8 mouse cellular contexts compared by ENCODE assay signal in the genomic region with DNA sequence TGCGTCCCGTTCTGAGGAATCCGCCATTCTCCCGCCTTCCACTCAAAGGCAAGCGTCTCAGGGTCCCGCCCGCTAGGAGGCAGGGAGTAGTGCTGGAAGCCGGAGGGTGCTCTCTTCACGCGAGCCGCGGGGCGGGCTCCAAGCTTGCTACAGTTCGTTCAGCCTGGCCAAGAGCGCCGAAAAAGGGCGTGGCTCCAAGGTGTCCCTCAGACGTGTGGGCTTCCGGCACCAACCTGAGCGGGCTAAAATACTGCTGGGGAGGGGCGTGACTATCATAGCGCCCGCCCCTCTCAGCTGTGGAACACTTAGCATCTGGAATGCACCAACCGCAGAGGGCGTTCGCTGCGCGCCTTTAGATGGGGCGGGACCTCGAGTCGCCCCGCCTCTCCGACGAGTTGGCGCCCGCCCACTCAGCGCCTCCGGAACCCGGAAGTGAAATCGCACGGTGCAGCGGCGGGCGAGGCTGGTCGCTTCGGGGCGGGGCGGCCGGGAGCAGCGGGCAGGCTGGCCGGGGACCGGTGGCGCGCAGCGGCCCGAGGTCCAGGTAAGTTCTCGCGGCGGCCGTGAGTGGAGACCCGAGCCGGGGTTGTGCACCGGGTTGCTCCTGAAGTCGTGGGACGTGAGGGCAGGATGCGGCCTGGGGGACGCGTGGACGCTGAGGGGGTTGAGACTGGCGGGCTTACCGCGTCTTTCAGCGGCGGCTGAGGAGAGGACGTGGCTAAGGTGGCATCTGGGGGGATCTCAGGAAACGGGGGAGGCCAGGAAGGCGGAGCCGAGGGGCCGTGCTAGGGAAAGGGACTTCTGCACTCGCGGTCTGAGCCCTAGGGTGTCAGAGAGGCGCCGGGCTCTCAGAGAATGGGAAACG. TPM values are rescaled to one million over a fixed set of nuclear protein-coding genes. Genes with fewer than 3 reads are reported as not detected.
DNase-seq lines count a peak whose midpoint lies in the region; ATAC-seq and TF ChIP-seq lines count a peak whose summit lies in the region.

A gene (plus strand): TSS at position 429 of the 865 bp plus-strand sequence.
A gene (minus strand): TSS at position 649 of the 865 bp plus-strand sequence.

- TF ChIP-seq CTCF in C2C12 (IDR thresholded peaks at IDR 0.05; ENCODE audit: control insufficient read depth, insufficient read depth, insufficient read length) = no peak
- TF ChIP-seq CTCF in brain, embryonic 14.5 days (IDR thresholded peaks at IDR 0.05; ENCODE audit: borderline replicate concordance, extremely low read depth, insufficient read depth, insufficient read length) = peak; percentile 42; the same call in 1 of the 2 replicates
- TF ChIP-seq CTCF in liver, adult 2 months (IDR thresholded peaks at IDR 0.05; ENCODE audit: low read depth, low read length) = peak; percentile 75

- H3ac ChIP-seq in C2C12 (ENCODE audit: control insufficient read depth, insufficient read length, low read depth) (peak within 1 kb of the TSS; percentile 89), myocyte (ENCODE audit: control insufficient read depth, insufficient read length) (peak within 1 kb of the TSS; percentile 42)

- no peaks in the 10 kb centered on the region for H3K27me3 ChIP-seq in C2C12 (ENCODE audit: control insufficient read depth, insufficient read depth, insufficient read length)
- no peaks in the 10 kb centered on the region for H3K27me3 ChIP-seq in erythroblast, embryonic 14.5 days (ENCODE audit: control insufficient read depth)
- H3K27me3 ChIP-seq in heart, embryonic 11.5 days (ENCODE audit: control insufficient read depth, insufficient read depth, low read length) = no peaks in the 10 kb centered on the region
- no peaks in the 10 kb centered on the region for H3K27me3 ChIP-seq in kidney, embryonic 16.5 days (ENCODE audit: insufficient read depth, low read length)
- no peaks in the 10 kb centered on the region for H3K27me3 ChIP-seq in liver, adult 2 months (ENCODE audit: control insufficient read depth, insufficient read depth, low read length)
- no peaks in the 10 kb centered on the region for H3K27me3 ChIP-seq in myocyte (ENCODE audit: control insufficient read depth, insufficient read depth, insufficient read length)
- H3K27me3 ChIP-seq in splenic B cell, adult 2 months (ENCODE audit: control insufficient read depth, insufficient read depth, low read length, poor library complexity, severe bottlenecking) = no peaks in the 10 kb centered on the region

- H3K9ac ChIP-seq in heart, embryonic 11.5 days (ENCODE audit: low read depth, low read length) = peak within 1 kb of the TSS; percentile 86
- peak within 1 kb of the TSS; percentile 78 for H3K9ac ChIP-seq in kidney, embryonic 16.5 days (replicated peaks; ENCODE audit: low read length)
- H3K9ac ChIP-seq in liver, adult 2 months (ENCODE audit: low read depth, low read length) = peak within 1 kb of the TSS; percentile 92

- under 1% methylated on average over 84 of the region's 84 CpGs for whole genome bisulfite sequencing in heart, embryonic 11.5 days (ENCODE audit: insufficient replicate concordance)
- under 1% methylated on average over 82 of the region's 84 CpGs for WGBS in kidney, embryonic 16.5 days
- under 1% methylated on average over 83 of the region's 84 CpGs for WGBS in liver, adult 2 months

- H3K4me3 ChIP-seq in C2C12 (ENCODE audit: insufficient read depth, poor library complexity, severe bottlenecking) = peak within 1 kb of the TSS; percentile 80
- H3K4me3 ChIP-seq in erythroblast, embryonic 14.5 days (replicated peaks) = peak within 1 kb of the TSS; percentile 97
- peak within 1 kb of the TSS; percentile 89 for H3K4me3 ChIP-seq in heart, embryonic 11.5 days (ENCODE audit: low read depth, low read length)
- H3K4me3 ChIP-seq in kidney, embryonic 16.5 days (ENCODE audit: low read length) = peak within 1 kb of the TSS; percentile 63
- peak within 1 kb of the TSS; percentile 89 for H3K4me3 ChIP-seq in liver, adult 2 months (ENCODE audit: insufficient read depth, low read depth, low read length)
- peak within 1 kb of the TSS; percentile 91 for H3K4me3 ChIP-seq in myocyte

- peak within 1 kb of the TSS; percentile 93 for H3K27ac ChIP-seq in heart, embryonic 11.5 days (ENCODE audit: low read depth, low read length)
- peak within 1 kb of the TSS; percentile 88 for H3K27ac ChIP-seq in kidney, embryonic 16.5 days (ENCODE audit: low read length)
- peak within 1 kb of the TSS; percentile 67 for H3K27ac ChIP-seq in liver, adult 2 months (replicated peaks; ENCODE audit: insufficient read depth, low read depth, low read length)

- no peaks in the 10 kb centered on the region for H3K9me3 ChIP-seq in erythroblast, embryonic 14.5 days (ENCODE audit: control insufficient read depth, low read length)
- H3K9me3 ChIP-seq in heart, embryonic 11.5 days (replicated peaks; ENCODE audit: control insufficient read depth, low read length) = no peaks in the 10 kb centered on the region
- H3K9me3 ChIP-seq in kidney, embryonic 16.5 days (ENCODE audit: low read length) = no peaks in the 10 kb centered on the region

- peak within 1 kb of the TSS; percentile 81 for H3K4me2 ChIP-seq in heart, embryonic 11.5 days
- peak within 1 kb of the TSS; percentile 68 for H3K4me2 ChIP-seq in kidney, embryonic 16.5 days (replicated peaks; ENCODE audit: low read depth, low read length)
- peak within 1 kb of the TSS; percentile 88 for H3K4me2 ChIP-seq in myocyte (ENCODE audit: low read depth)

- peaks cover 14% of the 10 kb centered on the region for H3K36me3 ChIP-seq in C2C12 (ENCODE audit: control insufficient read depth, insufficient read depth)
- H3K36me3 ChIP-seq in erythroblast, embryonic 14.5 days (ENCODE audit: control insufficient read depth) = peaks cover 56% of the 10 kb centered on the region
- no peaks in the 10 kb centered on the region for H3K36me3 ChIP-seq in heart, embryonic 11.5 days (ENCODE audit: control insufficient read depth, insufficient read depth, low read length)
- no peaks in the 10 kb centered on the region for H3K36me3 ChIP-seq in kidney, embryonic 16.5 days (ENCODE audit: insufficient read depth, low read length)
- no peaks in the 10 kb centered on the region for H3K36me3 ChIP-seq in liver, adult 2 months (ENCODE audit: control insufficient read depth, insufficient read depth, low read length)
- H3K36me3 ChIP-seq in myocyte (ENCODE audit: control insufficient read depth, insufficient read depth) = no peaks in the 10 kb centered on the region
- no peaks in the 10 kb centered on the region for H3K36me3 ChIP-seq in splenic B cell, adult 2 months (ENCODE audit: control insufficient read depth, insufficient read depth, low read length, poor library complexity, severe bottlenecking)

- TF ChIP-seq POLR2A in brain, embryonic 14.5 days (IDR thresholded peaks at IDR 0.05; ENCODE audit: borderline replicate concordance, extremely low read depth, insufficient read depth, insufficient read length, poor library complexity, severe bottlenecking) = peak; percentile 67
- peak; percentile 58; the same call in 1 of the 2 replicates for TF ChIP-seq POLR2A in liver, adult 2 months (IDR thresholded peaks at IDR 0.05; ENCODE audit: extremely low read depth, insufficient read depth, low read length)
- peak; percentile 79 for TF ChIP-seq POLR2A in myocyte (IDR thresholded peaks at IDR 0.05; ENCODE audit: insufficient read length, low read depth)

- H3K79me2 ChIP-seq in C2C12 (ENCODE audit: control insufficient read depth, insufficient read depth) (peaks cover 79% of the 10 kb centered on the region), myocyte (ENCODE audit: control insufficient read depth, insufficient read depth) (peaks cover 47% of the 10 kb centered on the region)
- H3K79me2 ChIP-seq in liver, adult 2 months (ENCODE audit: control insufficient read depth, insufficient read depth, low read length) = peaks cover 32% of the 10 kb centered on the region; the same call in 1 of the 2 replicates

- peak; percentile 99 for DNase-seq in brain, embryonic 14.5 days (ENCODE audit: low read depth)
- peak; percentile 96 for DNase-seq in liver, adult 2 months (ENCODE audit: extremely low read depth, low read depth, low spot score)
- peak; percentile 100 for DNase-seq in splenic B cell, adult 2 months (ENCODE audit: low read depth, low spot score)

- H3K4me1 ChIP-seq in erythroblast, embryonic 14.5 days (ENCODE audit: control insufficient read depth) = peaks cover 65% of the 10 kb centered on the region
- H3K4me1 ChIP-seq in heart, embryonic 11.5 days (ENCODE audit: control insufficient read depth, insufficient read depth, low read length) = peaks cover 21% of the 10 kb centered on the region
- H3K4me1 ChIP-seq in kidney, embryonic 16.5 days (ENCODE audit: insufficient read depth, low read length) = peaks cover 14% of the 10 kb centered on the region
- peaks cover 5% of the 10 kb centered on the region; the same call in 1 of the 2 replicates for H3K4me1 ChIP-seq in liver, adult 2 months (ENCODE audit: control insufficient read depth, insufficient read depth, low read length)

- peaks cover 55% of the 10 kb centered on the region for H3K79me3 ChIP-seq in C2C12 (ENCODE audit: low read depth)

- ATAC-seq in heart, embryonic 11.5 days (replicated peaks; ENCODE audit: insufficient number of reproducible peaks, low FRiP score, low TSS enrichment) = peak; percentile 98
- peak; percentile 98 for ATAC-seq in kidney, embryonic 16.5 days (ENCODE audit: low FRiP score, low TSS enrichment)

TF ChIP-seq in C2C12, 6 proteins besides CTCF, POLR2A, EP300 and RAD21 (continues in another document):
- TF ChIP-seq MYOG (IDR thresholded peaks at IDR 0.05; ENCODE audit: control insufficient read depth, extremely low read depth, insufficient read length) (no peak), CEBPB (IDR thresholded peaks at IDR 0.05; ENCODE audit: low read depth) (no peak)

TF ChIP-seq in myocyte, 11 proteins besides CTCF, POLR2A, EP300 and RAD21 (continues in another document):
- no peak for TF ChIP-seq USF1 (IDR thresholded peaks at IDR 0.05; ENCODE audit: low read depth)

RNA-seq across cellular contexts. Expression of the first gene that starts in this region (rescaled TPM):
- polyA plus RNA-seq in C2C12 (2012; fragmentation: generic; extraction: Trizol) (53.6 TPM), myocyte (2012; fragmentation: generic; extraction: Trizol) (39.6 TPM)
- polyA plus RNA-seq in brain, embryonic 14.5 days (2012; rRNA removed) = 30.8 and 51.9 TPM in 2 replicates
- 3.9 and 4.3 TPM in 2 replicates for polyA plus RNA-seq in erythroblast, embryonic 14.5 days (2012)
- 15.1 and 23.3 TPM in 2 replicates for polyA plus RNA-seq in heart, embryonic 11.5 days (2014; fragmentation: Nextera tagmentation; extraction: Ambion mirVana)
- 21.2 and 23.6 TPM in 2 replicates for polyA plus RNA-seq in kidney, embryonic 16.5 days (2015; fragmentation: Nextera tagmentation; extraction: Ambion mirVana)
- 8.6 and 12.8 TPM in 2 replicates for total RNA-seq in liver, adult 2 months (2014; rRNA removed)
- polyA plus RNA-seq in liver, adult 2 months (2012; rRNA removed) = 6.6 and 7.6 TPM in 2 replicates

RNA-seq across cellular contexts. Expression of the second gene that starts in this region (rescaled TPM):
- polyA plus RNA-seq in C2C12 (2012; fragmentation: generic; extraction: Trizol) (40.4 TPM), myocyte (2012; fragmentation: generic; extraction: Trizol) (13.2 TPM)
- 25.9 and 28.2 TPM in 2 replicates for polyA plus RNA-seq in brain, embryonic 14.5 days (2012; rRNA removed)
- 3.5 and 4.5 TPM in 2 replicates for polyA plus RNA-seq in erythroblast, embryonic 14.5 days (2012)
- 113 and 116 TPM in 2 replicates for polyA plus RNA-seq in heart, embryonic 11.5 days (2014; fragmentation: Nextera tagmentation; extraction: Ambion mirVana)
- 58.6 and 62.1 TPM in 2 replicates for polyA plus RNA-seq in kidney, embryonic 16.5 days (2015; fragmentation: Nextera tagmentation; extraction: Ambion mirVana)
- total RNA-seq in liver, adult 2 months (2014; rRNA removed) = 4.0 and 5.8 TPM in 2 replicates
- polyA plus RNA-seq in liver, adult 2 months (2012; rRNA removed) = 2.1 and 2.8 TPM in 2 replicates

Comparison
In these comparisons a context has a peak if more than half of its experiments do, and no peak if none do; other contexts are left out.
1. Peak in every context shown above with its lines: DNase-seq, ATAC-seq, H3K4me3 ChIP-seq and H3K27ac ChIP-seq.